Mouse (Mus musculus): ENCODE results near the gene Ptprm. TPM values are rescaled to one million over a fixed set of nuclear protein-coding genes. Genes with fewer than 3 reads are reported as not detected.

The Ptprm gene
- total and polyA plus RNA-seq, 3 experiments: not detected

DNA sequence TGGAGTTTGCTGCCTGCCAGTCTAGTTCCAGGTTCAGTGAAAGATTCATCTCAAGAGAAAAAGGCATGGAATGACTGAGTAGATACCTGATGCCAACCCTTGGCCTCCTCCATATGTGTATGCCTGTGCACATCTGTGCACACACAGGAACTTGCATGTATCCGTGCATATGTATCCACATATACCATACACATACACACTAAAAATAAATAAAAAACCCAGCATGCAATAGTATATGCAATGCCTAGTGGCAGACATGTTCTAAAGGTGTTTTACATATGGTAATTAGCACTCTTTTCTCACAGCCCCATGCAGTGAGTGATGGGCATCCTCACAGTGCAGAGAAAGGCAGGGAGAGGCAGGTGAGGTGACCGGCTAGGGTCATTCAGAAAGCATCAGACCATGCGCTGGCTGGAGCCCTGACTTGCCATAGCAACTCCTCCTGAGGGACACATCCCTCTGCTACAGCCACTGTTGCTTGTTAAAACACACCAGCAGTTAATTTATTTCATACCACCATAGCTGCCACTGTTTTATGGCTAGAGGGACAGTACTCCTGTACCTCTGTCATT lies 734.9 kb downstream of the Ptprm start:
- DNase-seq (ENCODE audit: low read depth, low spot score): no peak
- Histone ChIP-seq H3K79me2 (ENCODE audit: control insufficient read depth, insufficient read depth, low read length, poor library complexity) (no peaks in the 10 kb centered on the region), H3K4me3 (ENCODE audit: control insufficient read depth in 1 of 2, insufficient read depth in 1 of 2, low read depth in 2 of 2, low read length in 2 of 2) (no peak overlapping the region), H3K4me1 (ENCODE audit: control insufficient read depth in 1 of 2, insufficient read depth in 2 of 2, low read length in 2 of 2) (no peaks in the 10 kb centered on the region), H3K9me3 (replicated peaks; ENCODE audit: insufficient read depth, low read length) (no peaks in the 10 kb centered on the region), H3K27ac (ENCODE audit: control insufficient read depth, low read depth, low read length) (no peak overlapping the region), H3K36me3 (ENCODE audit: control insufficient read depth in 1 of 2, insufficient read depth in 2 of 2, low read length in 2 of 2) (no peaks in the 10 kb centered on the region), H3K9ac (ENCODE audit: control insufficient read depth, low read depth, low read length, poor library complexity, severe bottlenecking) (no peak overlapping the region), H3K27me3 (ENCODE audit: control insufficient read depth in 1 of 2, insufficient read depth in 2 of 2, low read length in 2 of 2) (no peaks in the 10 kb centered on the region)
- TF ChIP-seq UBTF (IDR thresholded peaks at IDR 0.05; ENCODE audit: borderline replicate concordance, insufficient read depth, low read depth, low read length) (no peak), SIN3A (IDR thresholded peaks at IDR 0.05; ENCODE audit: low read length) (no peak), MAFK (IDR thresholded peaks at IDR 0.05; ENCODE audit: borderline replicate concordance, low read depth, low read length) (no peak)
